Mouse (Mus musculus) ES-E14 (cell line): ENCODE measurements around the gene Prickle1. TPM values are rescaled to one million over a fixed set of nuclear protein-coding genes. Genes with fewer than 3 reads are reported as not detected.

ENCODE experiments used
- DNase-seq: peaks from one replicate; pipeline ENCODE4 v3.0.0-alpha.2; 2013; ENCODE audit warnings: low read depth, low spot score
- H3K27ac ChIP-seq: 2 replicates; pipeline ENCODE4 v1.5.1; 2012; ENCODE audit warnings: low read depth, mild to moderate bottlenecking, low read length, moderate library complexity, mixed read lengths; ENCODE audit not compliant: poor library complexity, insufficient read depth, severe bottlenecking
- H3K36me3 ChIP-seq: 2 replicates; pipeline ENCODE4 v1.6.1; 2012; ENCODE audit warnings: mild to moderate bottlenecking, low read length, moderate library complexity, mixed read lengths; ENCODE audit not compliant: control insufficient read depth, poor library complexity, insufficient read depth, severe bottlenecking
- H3K4me1 ChIP-seq, 2 experiments: fragments of 150-350 bp in 1 of 2; sonication (generic) in 1 of 2; 2 replicates each; pipeline ENCODE4 v1.6.1; 2012; ENCODE audit warnings: low read length in 2 of 2, mild to moderate bottlenecking in 1 of 2, mixed read lengths in 1 of 2; ENCODE audit not compliant: control insufficient read depth in 2 of 2, insufficient read depth in 2 of 2, poor library complexity in 1 of 2
- H3K4me3 ChIP-seq, 2 experiments: fragments of 150-350 bp in 1 of 2; sonication (generic) in 1 of 2; 2 replicates each; pipeline ENCODE4 v1.5.1; 2012; ENCODE audit warnings: low read length in 2 of 2, low read depth in 1 of 2, mild to moderate bottlenecking in 1 of 2, mixed read lengths in 1 of 2; ENCODE audit not compliant: insufficient read depth in 1 of 2, poor library complexity in 1 of 2, severe bottlenecking in 1 of 2
- H3K9ac ChIP-seq: 2 replicates; pipeline ENCODE4 v1.6.1; 2012; ENCODE audit warnings: low read depth, mild to moderate bottlenecking, low read length, mixed read lengths; ENCODE audit not compliant: poor library complexity, insufficient read depth, severe bottlenecking
- H3K9me3 ChIP-seq: fragments of 150-350 bp; sonication (generic); 2 replicates; pipeline ENCODE4 v1.6.1; 2012; ENCODE audit warnings: low read depth, mild to moderate bottlenecking, low read length; ENCODE audit not compliant: control insufficient read depth, insufficient read depth
- CHD2 ChIP-seq: IDR thresholded peaks from 2 replicates; pipeline ENCODE4 v1.6.1; 2014; ENCODE audit warnings: mild to moderate bottlenecking, low read depth, low read length, inconsistent platforms
- HCFC1 ChIP-seq: IDR thresholded peaks from 2 replicates; pipeline ENCODE4 v1.6.1; 2012; ENCODE audit warnings: low read length, inconsistent platforms, borderline replicate concordance; ENCODE audit not compliant: insufficient read depth
- MAFK ChIP-seq: IDR thresholded peaks from 2 replicates; pipeline ENCODE4 v1.6.1; 2014; ENCODE audit warnings: mild to moderate bottlenecking, low read depth, low read length, inconsistent platforms; ENCODE audit not compliant: insufficient read depth
- ZC3H11A ChIP-seq: IDR thresholded peaks from 2 replicates; pipeline ENCODE4 v1.6.1; 2012; ENCODE audit warnings: low read depth, mild to moderate bottlenecking, inconsistent platforms, low read length, borderline replicate concordance
- ZNF384 ChIP-seq: IDR thresholded peaks from 2 replicates; pipeline ENCODE4 v1.6.1; 2012; ENCODE audit warnings: low read depth, low read length, inconsistent platforms
- in situ Hi-C, 2 experiments: fragments of 600-800 bp; cut with MboI; formaldehyde crosslinking; loops; one replicate each; pipeline ENCODE4 v1.15.1; 2025; ENCODE audit warnings: low sequenced_read_pairs in 2 of 2, inconsistent platforms in 1 of 2; ENCODE audit not compliant: unreplicated experiment in 2 of 2
- total RNA-seq: library from RNA; depleted of rRNA; stranded (reverse); fragments of 300-350 nt; gene quantifications from 2 replicates; pipeline ENCODE4 v1.2.3, GENCODE M21; 2012

Gene Prickle1
- total RNA-seq, 1 experiment, result 7.7 TPM

DNA sequence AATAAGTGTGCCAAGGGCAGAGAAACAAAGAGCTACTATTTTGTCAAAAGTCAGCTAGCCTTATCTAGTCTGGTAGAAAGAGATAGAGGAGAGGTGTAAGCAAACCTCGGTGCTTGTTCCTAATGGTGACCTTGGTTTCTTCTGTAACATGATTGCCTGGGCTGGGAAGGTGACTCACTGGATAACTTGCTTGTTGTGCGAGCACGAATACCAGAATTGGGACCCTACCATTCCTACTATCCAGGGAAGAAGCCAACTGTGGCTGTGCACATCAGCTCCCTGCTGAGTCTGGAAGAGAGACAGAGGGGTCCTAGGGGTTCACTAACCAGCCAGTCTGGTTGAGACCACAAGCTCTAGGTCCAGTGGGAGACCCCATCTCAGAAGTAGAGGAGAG is 73.9 kb downstream of the Prickle1 start:
- H3K36me3 ChIP-seq, result no peaks in the 10 kb centered on the region
- no peak for DNase-seq
- in situ Hi-C loops, result no loop called here
- H3K4me1 ChIP-seq, result peaks cover 0 to 8% of the 10 kb centered on the region in 2 experiments; a peak in 2 of 4 replicates
- H3K9ac ChIP-seq, result no peak overlapping the region
- TF ChIP-seq HCFC1 (no peak), ZC3H11A (no peak), CHD2 (no peak), ZNF384 (no peak), MAFK (no peak)
- no peak overlapping the region for H3K4me3 ChIP-seq
- no peaks in the 10 kb centered on the region for H3K9me3 ChIP-seq
- no peak overlapping the region for H3K27ac ChIP-seq

DNA sequence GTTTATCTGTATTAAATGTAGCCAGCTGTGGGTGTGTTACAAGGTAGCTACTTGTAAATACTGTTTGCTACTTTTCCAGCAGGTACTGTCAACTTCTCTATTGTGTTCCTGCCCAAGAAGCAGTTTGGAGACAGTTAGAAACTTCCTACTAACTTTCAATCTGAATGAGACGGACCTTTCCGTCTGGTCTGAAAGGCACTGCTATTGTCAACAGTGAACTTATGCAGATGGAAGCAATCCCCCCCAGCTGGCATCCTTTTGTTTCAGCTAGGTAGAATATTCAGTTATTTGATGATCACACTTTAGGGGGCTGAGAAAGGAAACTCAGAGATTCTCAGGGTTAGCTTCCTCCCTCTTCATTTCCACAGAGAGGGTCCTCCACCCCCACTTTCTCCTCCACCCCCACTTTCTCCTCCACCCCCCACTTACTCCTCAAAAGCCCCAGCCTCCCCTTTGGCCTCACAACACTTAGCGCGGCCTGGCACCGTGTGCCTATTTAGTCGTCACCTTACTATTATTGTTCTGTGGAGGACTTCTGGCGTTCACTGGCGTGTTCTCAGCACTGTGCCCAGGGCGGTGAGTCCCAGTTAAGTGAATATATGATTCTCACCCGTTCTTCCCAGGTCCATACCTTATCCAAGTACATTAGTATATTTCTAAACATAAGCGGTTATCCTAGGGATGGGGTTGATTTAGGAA is 74.5 kb downstream of the Prickle1 start:
- TF ChIP-seq HCFC1, result no peak
- TF ChIP-seq MAFK, result 0 out of 2 replicates have a peak, but pooled peaks have one; percentile 14
- peak; percentile 45; the same call in 1 of the 2 replicates for TF ChIP-seq CHD2

DNA sequence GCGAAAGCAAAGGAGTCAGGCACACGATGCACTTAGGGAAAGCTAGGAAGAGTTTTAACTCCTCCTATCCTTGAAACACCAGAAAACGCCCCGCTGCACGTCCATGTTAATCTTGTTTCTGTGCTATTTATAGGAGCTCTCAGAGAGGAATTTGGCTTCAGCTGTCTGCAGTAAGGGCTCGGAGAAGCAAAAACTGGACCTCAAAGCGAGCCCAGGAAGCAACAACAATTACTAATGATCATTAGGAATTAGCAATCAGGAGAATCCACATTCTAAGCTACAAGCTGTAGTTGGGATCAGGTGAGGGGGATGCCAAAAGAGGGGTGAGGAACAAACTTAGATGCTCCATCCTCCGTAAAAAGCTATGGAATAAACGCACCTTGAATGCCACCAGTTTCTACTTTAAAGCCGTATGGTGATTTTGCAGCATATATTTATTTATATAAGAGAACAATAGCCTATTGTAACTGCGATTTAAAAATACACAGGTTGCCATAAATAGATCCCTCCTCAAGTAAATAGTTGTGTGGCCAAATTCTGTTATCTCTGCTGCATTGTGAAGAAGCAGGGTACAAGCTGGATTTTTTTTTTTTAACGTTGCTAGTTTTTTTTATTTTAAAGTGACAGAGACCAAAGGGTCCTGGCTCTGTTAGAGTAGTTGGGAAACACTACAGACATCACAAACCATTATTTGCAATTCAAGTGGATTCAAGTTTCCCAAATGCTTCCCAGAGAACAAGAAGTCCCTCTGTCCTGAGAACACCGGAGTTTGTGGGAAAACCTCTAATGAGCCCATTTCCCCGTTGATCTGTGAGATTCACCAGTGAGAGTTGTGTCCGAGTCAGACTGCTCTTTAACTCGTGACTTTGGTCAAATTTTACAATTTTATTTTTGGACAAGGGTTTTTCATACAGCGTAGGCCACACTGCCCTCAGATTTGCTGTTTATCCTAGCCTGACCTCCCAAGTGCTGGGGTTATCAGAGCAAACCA is 75.6 kb downstream of the Prickle1 start:
- TF ChIP-seq MAFK, result no peak
- TF ChIP-seq ZNF384, result peak; percentile 76; the same call in 1 of the 2 replicates
- in situ Hi-C loops, result no loop called here
- no peak overlapping the region for H3K9ac ChIP-seq
- H3K4me3 ChIP-seq, result peak overlapping the region in 1 of 2 experiments; percentile 71; a peak in 2 of 4 replicates
- H3K27ac ChIP-seq, result no peak overlapping the region
- H3K4me1 ChIP-seq, result peaks cover 0 to 8% of the 10 kb centered on the region in 2 experiments; a peak in 2 of 4 replicates
- no peak for DNase-seq
- H3K36me3 ChIP-seq, result no peaks in the 10 kb centered on the region
- H3K9me3 ChIP-seq, result no peaks in the 10 kb centered on the region

More for the DNA sequence above, 74.5 kb downstream of the Prickle1 start:
- no peaks in the 10 kb centered on the region for H3K9me3 ChIP-seq
- no peak overlapping the region for H3K4me3 ChIP-seq
- H3K4me1 ChIP-seq, result peaks cover 0 to 8% of the 10 kb centered on the region in 2 experiments; a peak in 2 of 4 replicates
- no peak overlapping the region for H3K9ac ChIP-seq
- peak; percentile 77 for DNase-seq
- H3K36me3 ChIP-seq, result no peaks in the 10 kb centered on the region
- in situ Hi-C loops, result no loop called here
- H3K27ac ChIP-seq, result no peak overlapping the region

DNA sequence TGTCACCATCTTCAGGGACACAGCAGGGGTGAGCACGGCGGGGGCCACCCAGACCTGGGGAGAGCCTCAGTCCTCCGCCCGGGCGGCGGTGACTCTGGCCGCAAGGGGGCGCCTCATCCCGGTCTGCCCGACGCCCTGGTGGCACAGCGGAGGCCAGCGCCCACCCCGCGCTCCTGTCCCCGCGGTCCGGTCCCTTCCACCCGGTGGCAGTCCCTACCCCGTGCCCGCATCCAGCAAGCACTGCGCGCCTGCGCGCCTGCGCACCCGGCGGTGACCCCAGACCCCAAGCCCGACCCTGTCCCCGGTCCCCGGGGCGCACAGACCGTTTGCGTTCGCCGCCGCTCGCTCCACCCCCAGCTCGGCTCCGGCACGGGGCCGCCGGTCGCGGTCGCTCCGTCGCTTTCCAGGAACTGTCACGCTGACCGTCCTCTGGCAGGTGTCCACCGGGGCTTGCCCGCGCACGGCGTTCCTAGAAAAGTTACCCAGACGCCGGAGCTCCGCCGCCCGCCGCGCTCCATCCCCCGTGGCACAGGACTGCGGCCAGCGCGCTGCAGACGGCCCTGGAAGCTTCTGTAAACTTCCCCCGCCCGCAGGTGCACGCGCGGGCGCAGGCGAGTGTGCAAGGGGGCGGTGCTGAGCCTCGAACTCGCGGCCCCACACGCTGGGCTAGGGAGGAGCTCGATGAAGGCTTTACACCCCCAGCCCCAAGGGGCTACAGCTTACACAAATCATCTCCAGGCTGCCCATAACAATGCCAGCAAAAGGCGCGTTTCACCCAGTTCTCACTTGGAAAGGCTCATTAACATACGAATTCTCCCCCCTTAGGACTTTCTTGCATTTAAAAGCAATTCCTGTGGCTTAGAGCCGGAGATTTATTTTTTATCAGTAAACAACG is 76.5 kb downstream of the Prickle1 start:
- no peak overlapping the region for H3K27ac ChIP-seq
- H3K9ac ChIP-seq, result peak overlapping the region; percentile 47
- H3K4me3 ChIP-seq, result peak overlapping the region; percentile 71 to 73
- H3K9me3 ChIP-seq, result no peaks in the 10 kb centered on the region
- in situ Hi-C loops, result no loop called here
- H3K36me3 ChIP-seq, result no peaks in the 10 kb centered on the region
- H3K4me1 ChIP-seq, result peaks cover under 1 to 13% of the 10 kb centered on the region in 2 experiments; a peak in 2 of 4 replicates
- DNase-seq, result no peak
- TF ChIP-seq ZC3H11A, result no peak
- TF ChIP-seq HCFC1, result peak; percentile 36; the same call in 1 of the 2 replicates
